20 mouse cellular contexts compared by ENCODE assay signal in the genomic region with DNA sequence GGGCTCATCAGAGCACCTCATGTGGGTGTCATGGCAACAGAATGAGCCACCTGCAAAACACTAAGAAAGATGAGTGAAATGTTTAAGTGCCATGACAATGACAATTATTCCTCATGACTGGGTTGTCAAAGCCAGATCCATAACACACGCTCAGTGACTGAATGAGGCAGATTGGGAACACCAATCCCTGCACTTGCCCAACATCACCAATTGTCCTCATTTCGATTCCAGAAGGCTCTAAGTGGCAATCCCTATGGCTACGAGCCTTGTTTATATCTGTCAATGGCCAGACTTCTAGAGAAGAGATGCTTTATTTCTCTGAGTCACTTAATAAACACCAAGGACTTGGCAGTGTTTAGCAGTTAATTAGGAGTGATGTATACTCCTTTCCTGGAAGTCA.
A peak's percentile ranks its signal among the peaks of the same experiment; 100 is the strongest.
DNase-seq lines count a peak whose midpoint lies in the region; ATAC-seq and TF ChIP-seq lines count a peak whose summit lies in the region.
"Had no signal": no experiment of that assay in that cellular context is flagged by ENCODE, and none has a peak within 500 bp of the region (broad histone marks: within the 10 kb centered on the region; RNA-seq: fewer than 3 reads in every experiment).

No protein-coding gene starts in this region.

- no peak for DNase-seq in forebrain, embryonic 10.5 days (ENCODE audit: extremely low spot score, low spot score)
- DNase-seq in lung, postnatal 0 days (ENCODE audit: low spot score) = peak; percentile 16
- DNase-seq in lung, postnatal 4 days = no peak
- peak; percentile 44 for DNase-seq in retina, embryonic 14.5 days (ENCODE audit: low spot score)
- no peak for DNase-seq in adrenal gland, adult 2 months
- DNase-seq in embryo, embryonic 10.5 days (ENCODE audit: low spot score) = no peak
- DNase-seq: adrenal gland, postnatal 25 days; B cell, adult 2 months; cerebellum, adult 8-10 months; cerebellum, postnatal 14 days; gastrocnemius, postnatal 25 days; kidney, adult 8-10 months had no signal

- H3K9ac ChIP-seq in forebrain, embryonic 12.5 days = no peak overlapping the region
- no peak overlapping the region for H3K9ac ChIP-seq in lung, postnatal 0 days (replicated peaks; ENCODE audit: low read depth)
- H3K9ac ChIP-seq: embryonic facial prominence, embryonic 13.5 days; heart, embryonic 12.5 days; hindbrain, embryonic 15.5 days had no signal

- H3K4me3 ChIP-seq in forebrain, embryonic 12.5 days (replicated peaks) = no peak overlapping the region
- no peak overlapping the region for H3K4me3 ChIP-seq in forebrain, embryonic 10.5 days
- no peak overlapping the region for H3K4me3 ChIP-seq in lung, postnatal 0 days (ENCODE audit: low read depth, low read length)
- H3K4me3 ChIP-seq: embryonic facial prominence, embryonic 13.5 days; heart, embryonic 12.5 days; hindbrain, embryonic 15.5 days had no signal

- H3K4me1 ChIP-seq in forebrain, embryonic 12.5 days = no peaks in the 10 kb centered on the region
- 0 out of 2 replicates have a peak, but pooled peaks cover 7% of the 10 kb centered on the region for H3K4me1 ChIP-seq in forebrain, embryonic 10.5 days
- no peaks in the 10 kb centered on the region for H3K4me1 ChIP-seq in lung, postnatal 0 days (ENCODE audit: insufficient read depth, low read depth, low read length)
- H3K4me1 ChIP-seq: embryonic facial prominence, embryonic 13.5 days; heart, embryonic 12.5 days; hindbrain, embryonic 15.5 days had no signal

- no peak for TF ChIP-seq EP300 in lung, postnatal 0 days (IDR thresholded peaks at IDR 0.05)

- H3K9me3 ChIP-seq in forebrain, embryonic 12.5 days = no peaks in the 10 kb centered on the region
- H3K9me3 ChIP-seq in forebrain, embryonic 10.5 days = no peaks in the 10 kb centered on the region
- H3K9me3 ChIP-seq in lung, postnatal 0 days (ENCODE audit: low read length) = peaks cover 3% of the 10 kb centered on the region; the same call in 1 of the 2 replicates
- H3K9me3 ChIP-seq: embryonic facial prominence, embryonic 13.5 days; hindbrain, embryonic 15.5 days had no signal

- 46% methylated on average over 3 of the region's 3 CpGs for WGBS in forebrain, embryonic 12.5 days
- 65% methylated on average over 3 of the region's 3 CpGs for WGBS in forebrain, embryonic 10.5 days
- 48% methylated on average over 3 of the region's 3 CpGs for WGBS in lung, postnatal 0 days

- no peak for TF ChIP-seq CTCF in lung, postnatal 0 days (IDR thresholded peaks at IDR 0.05)

- H3K27me3 ChIP-seq in forebrain, embryonic 12.5 days = no peaks in the 10 kb centered on the region
- H3K27me3 ChIP-seq in forebrain, embryonic 10.5 days (ENCODE audit: poor library complexity, severe bottlenecking) = no peaks in the 10 kb centered on the region
- H3K27me3 ChIP-seq in lung, postnatal 0 days (replicated peaks; ENCODE audit: insufficient read depth, low read length) = no peaks in the 10 kb centered on the region
- H3K27me3 ChIP-seq: embryonic facial prominence, embryonic 13.5 days; heart, embryonic 12.5 days; hindbrain, embryonic 15.5 days had no signal

- ATAC-seq in forebrain, embryonic 12.5 days (ENCODE audit: low FRiP score) = peak; percentile 41; the same call in 1 of the 2 replicates
- peak; percentile 23; the same call in 1 of the 2 replicates for ATAC-seq in lung, postnatal 0 days
- ATAC-seq: CD4-positive, CD25-positive, alpha-beta regulatory T cell, adult 4 months; inflammation-experienced regulatory T-cells, adult 6 months; intestine, postnatal 0 days had no signal

- H3K4me2 ChIP-seq in forebrain, embryonic 12.5 days = no peak overlapping the region
- no peak overlapping the region for H3K4me2 ChIP-seq in lung, postnatal 0 days (replicated peaks; ENCODE audit: low read depth, low read length)
- H3K4me2 ChIP-seq: embryonic facial prominence, embryonic 13.5 days; heart, embryonic 12.5 days; hindbrain, embryonic 15.5 days had no signal

- H3K36me3 ChIP-seq in forebrain, embryonic 12.5 days (replicated peaks) = no peaks in the 10 kb centered on the region
- no peaks in the 10 kb centered on the region for H3K36me3 ChIP-seq in forebrain, embryonic 10.5 days (replicated peaks)
- H3K36me3 ChIP-seq in lung, postnatal 0 days (ENCODE audit: insufficient read depth, low read length) = no peaks in the 10 kb centered on the region
- H3K36me3 ChIP-seq: embryonic facial prominence, embryonic 13.5 days; G1E; heart, embryonic 12.5 days; hindbrain, embryonic 15.5 days had no signal

- no peak overlapping the region for H3K27ac ChIP-seq in forebrain, embryonic 12.5 days
- H3K27ac ChIP-seq in forebrain, embryonic 10.5 days = no peak overlapping the region
- no peak overlapping the region for H3K27ac ChIP-seq in lung, postnatal 0 days (ENCODE audit: low read length)
- H3K27ac ChIP-seq: embryonic facial prominence, embryonic 13.5 days; hindbrain, embryonic 15.5 days had no signal

Comparison
In these comparisons a context has a peak if more than half of its experiments do, and no peak if none do; other contexts are left out.
1. DNase-seq: peak in lung, postnatal 0 days (single experiment) and retina, embryonic 14.5 days (single experiment); none in forebrain, embryonic 10.5 days (single experiment), lung, postnatal 4 days (0 of 2), adrenal gland, adult 2 months (single experiment) and embryo, embryonic 10.5 days (single experiment).